Mouse (Mus musculus) heart, postnatal 0 days (tissue): ENCODE data around the gene Iqcb1.

ENCODE experiments used
- CTCF ChIP-seq: IDR thresholded peaks from 2 replicates; pipeline ENCODE4 v1.5.1; 2016; ENCODE audit warnings: antibody characterized with exemption, control low read depth, low read depth
- EP300 ChIP-seq: IDR thresholded peaks from 2 replicates; pipeline ENCODE4 v1.6.1; 2016; ENCODE audit warnings: antibody characterized with exemption, low read depth

DNA sequence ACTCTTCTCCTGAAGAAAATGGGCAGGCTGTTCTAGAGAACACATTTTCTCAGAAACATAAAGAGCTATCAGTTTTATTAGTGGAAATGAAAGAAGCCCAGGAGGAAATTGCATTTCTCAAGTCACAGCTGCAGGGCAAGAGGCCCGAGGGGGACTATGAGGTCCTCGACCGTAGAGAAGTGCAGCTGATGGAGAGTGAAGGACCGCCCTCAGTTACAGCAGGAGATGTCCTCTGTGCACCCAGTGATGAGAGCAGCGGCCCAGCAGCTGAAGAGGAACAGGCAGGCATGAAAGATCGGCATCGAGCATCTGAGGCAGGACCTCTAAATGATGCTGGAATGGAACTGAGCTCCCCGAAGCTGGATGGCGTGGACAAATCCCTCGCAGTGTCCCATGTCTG, 83.7 kb downstream of the Iqcb1 start:
- TF ChIP-seq CTCF (no peak), EP300 (no peak)
